Mouse (Mus musculus): ENCODE results near the gene Sox12.
A peak's percentile ranks its signal among the peaks of the same experiment; 100 is the strongest.

Sox12 gene

GRCm38 (mm10) chr2:152358977-152359376 lies 38.9 kb downstream of the Sox12 start:
- DNase-seq (ENCODE audit: low spot score) = peak; percentile 29

- no peak for DNase-seq (ENCODE audit: low spot score)
Measured at GRCm38 (mm10) chr2:152357254-152357653, 40.6 kb downstream of the Sox12 start.

GRCm38 (mm10) chr2:152349842-152350540 lies 47.9 kb downstream of the Sox12 start:
- DNase-seq (ENCODE audit: low spot score) = no peak

GRCm38 (mm10) chr2:152349205-152349604 lies 48.7 kb downstream of the Sox12 start:
- DNase-seq (ENCODE audit: low spot score) = no peak

GRCm38 (mm10) chr2:152347722-152348121 lies 50.1 kb downstream of the Sox12 start:
- no peak for DNase-seq (ENCODE audit: low spot score)

- no peak for DNase-seq (ENCODE audit: low spot score)
Measured at GRCm38 (mm10) chr2:152346776-152347465, 50.9 kb downstream of the Sox12 start.

GRCm38 (mm10) chr2:152345393-152345792 lies 52.5 kb downstream of the Sox12 start:
- DNase-seq (ENCODE audit: low spot score) = no peak

GRCm38 (mm10) chr2:152344909-152345308 lies 53.0 kb downstream of the Sox12 start:
- no peak for DNase-seq (ENCODE audit: low spot score)

- peak; percentile 70 for DNase-seq (ENCODE audit: low spot score)
Measured at GRCm38 (mm10) chr2:152344361-152344760, 53.5 kb downstream of the Sox12 start.

Measured in T-cell, adult 2 months (primary cell).